Mouse (Mus musculus) spleen, adult 12 weeks (tissue): ENCODE data around the gene Dcakd.

Experiments used
- DNase-seq: peaks from one replicate; pipeline ENCODE4 v3.0.0; 2022; ENCODE audit warnings: low spot score

The Dcakd gene

DNA sequence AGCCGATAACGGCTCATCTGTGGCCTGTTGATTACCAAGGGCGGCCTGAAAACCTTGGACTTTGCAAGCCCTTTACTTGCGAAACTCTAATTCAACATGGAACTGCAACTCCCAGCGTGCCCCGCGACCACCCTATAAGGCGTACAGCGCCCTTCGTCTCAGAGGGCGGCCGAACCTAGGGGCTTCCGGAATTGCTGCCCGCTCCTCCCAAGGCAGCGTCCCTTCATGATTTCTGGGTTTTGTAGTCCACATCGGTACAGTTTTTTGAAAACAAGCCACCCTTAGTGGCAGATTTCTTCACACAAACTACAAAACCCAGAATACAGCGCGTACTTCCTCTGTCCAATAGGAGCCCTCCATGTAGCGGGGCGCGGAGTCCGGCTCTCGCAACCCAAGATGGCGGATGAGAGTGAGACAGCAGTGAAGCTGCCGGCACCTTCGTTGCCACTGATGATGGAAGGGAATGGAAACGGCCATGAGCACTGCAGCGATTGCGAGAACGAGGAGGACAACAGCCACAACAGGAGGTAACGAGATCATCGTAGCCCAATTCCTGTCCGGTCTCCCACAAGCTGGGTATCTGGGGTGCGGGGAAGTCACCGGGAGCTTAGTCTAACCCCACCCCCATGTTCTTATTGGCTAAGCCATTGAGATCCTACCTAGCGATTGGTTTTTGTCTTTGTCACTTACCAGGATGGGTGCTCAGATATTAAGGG lies at the start of gene Dcakd, which contains the start of gene Nmt1:
Gene Dcakd, minus strand, starts transcription at position 158 of the 716 bp plus-strand sequence.
Gene Nmt1, plus strand, starts transcription at position 15 of the 716 bp plus-strand sequence.
- DNase-seq, result peak; percentile 91

GRCm38 (mm10) chr11:103076581-103076980 lies 48.4 kb upstream of the Dcakd start:
- no peak for DNase-seq

- DNase-seq, result peak; percentile 59
These were observed 47.9 kb upstream of the Dcakd start for GRCm38 (mm10) chr11:103076010-103076409.

DNA sequence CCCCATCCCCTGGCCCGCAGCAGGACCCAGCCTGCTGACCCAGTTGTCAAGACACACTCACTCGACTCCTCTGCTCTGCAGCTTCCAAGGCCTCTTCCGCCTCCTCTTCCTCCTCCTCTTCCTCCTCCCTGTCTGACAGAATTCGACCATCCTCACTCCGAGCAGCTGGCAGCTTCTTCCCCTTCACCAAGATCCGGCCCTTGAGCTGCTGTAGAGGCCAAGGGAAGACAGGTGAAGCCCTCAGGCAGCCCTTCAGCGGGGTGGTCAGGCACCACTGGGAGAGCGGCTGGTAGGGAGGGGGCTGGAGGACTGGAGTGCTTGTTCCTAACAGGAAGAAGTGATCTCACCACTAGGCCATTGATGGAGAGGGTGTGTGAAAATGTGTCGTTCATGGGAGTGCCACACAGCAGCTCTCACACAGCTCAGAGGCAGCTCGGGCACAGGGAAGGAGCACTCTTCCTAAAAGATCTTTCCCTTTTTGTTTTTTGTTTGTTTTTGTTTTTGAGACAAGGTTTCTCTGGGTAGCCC lies 46.7 kb upstream of the Dcakd start:
- DNase-seq, result no peak

DNA sequence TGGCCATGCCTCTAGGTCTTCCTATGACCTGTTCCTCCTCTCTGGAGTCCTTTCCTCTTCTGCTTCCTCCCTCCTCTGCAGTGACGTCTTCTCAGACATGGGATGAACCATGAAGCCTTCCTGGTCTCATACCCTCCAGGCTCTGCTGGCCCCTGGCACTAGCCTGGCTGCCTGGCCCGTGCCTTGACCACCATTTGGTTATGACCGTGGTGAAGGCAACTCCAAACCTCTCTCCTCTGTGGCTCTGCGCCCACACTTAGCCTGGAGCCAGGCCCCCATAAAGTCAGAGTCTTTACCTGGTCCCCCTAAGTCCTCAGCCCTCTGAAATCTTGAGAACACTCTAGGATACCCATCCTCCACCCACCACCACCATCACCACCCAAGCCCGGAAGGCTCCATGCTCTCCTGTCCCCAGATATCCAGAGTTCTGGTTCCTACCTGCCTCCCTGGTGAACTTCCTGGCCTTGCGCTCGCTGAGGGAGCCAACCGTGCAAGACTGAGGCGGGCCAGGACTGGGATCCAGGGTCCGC lies 46.1 kb upstream of the Dcakd start:
- no peak for DNase-seq

DNA sequence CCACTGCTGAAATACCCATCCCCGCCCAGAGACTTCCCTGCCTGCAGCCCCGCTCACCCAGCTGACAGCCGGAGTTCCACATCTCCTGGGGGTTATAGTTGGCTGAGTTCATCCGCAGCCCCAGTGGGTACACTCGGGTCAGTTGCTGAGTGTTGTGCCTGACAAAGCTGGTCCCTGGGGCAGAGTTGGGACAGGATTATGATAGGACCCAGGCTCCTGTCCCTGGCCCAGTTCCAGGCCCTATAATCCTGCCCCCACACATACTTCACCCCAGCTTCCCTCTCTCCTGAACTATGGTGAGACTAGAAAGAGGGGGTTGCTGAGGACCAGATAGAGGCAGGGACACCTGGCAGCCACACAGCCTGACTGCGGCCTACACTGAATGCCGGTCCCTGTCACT lies 45.5 kb upstream of the Dcakd start:
- DNase-seq, result no peak

DNA sequence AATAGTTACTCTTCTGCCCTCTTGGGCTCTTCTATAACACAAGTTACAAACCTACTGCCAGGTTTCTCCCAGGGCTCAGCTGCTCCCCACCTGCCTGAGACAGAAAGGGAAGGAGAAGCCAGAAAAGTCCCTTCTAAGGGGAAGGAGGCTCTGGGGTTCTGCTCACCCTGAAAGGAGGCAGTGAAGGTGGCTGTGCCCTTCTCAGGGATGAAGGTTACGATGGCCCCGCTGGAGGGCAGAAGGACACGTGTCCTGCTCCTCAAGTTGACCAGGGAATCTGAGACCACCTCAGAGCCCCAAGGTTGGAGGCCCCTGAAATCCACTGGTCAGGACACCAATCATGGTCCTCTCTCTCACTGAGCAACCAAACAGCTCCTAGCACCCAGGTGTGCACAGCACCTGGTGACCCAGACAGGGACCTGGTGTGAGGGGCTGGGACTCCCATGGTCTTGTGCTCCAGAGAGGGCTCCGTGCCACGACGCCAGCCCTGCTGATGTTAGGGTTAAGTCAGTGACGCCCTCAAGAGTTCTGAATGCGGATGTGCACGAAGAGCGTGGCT lies 42.3 kb upstream of the Dcakd start:
- DNase-seq, result no peak

DNA sequence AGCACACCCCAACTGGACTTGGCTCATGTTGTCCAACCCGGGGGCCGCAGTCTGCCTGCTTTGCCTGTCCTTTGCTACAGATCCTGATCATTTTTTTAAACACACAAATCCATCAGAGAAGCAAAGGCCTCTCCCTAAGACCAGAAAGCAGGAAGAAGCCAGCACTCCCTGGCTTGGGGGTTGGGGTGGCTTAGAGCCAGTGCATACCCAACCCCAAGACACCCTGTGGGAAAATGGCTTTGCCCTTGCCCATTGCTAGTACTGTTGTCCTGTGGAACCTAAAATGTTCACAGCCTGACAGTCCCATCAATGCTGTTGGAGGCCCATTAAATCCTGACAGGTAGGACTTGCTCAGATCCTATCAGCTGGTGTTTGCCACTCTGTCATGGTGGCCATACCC lies 41.6 kb upstream of the Dcakd start:
- no peak for DNase-seq

DNA sequence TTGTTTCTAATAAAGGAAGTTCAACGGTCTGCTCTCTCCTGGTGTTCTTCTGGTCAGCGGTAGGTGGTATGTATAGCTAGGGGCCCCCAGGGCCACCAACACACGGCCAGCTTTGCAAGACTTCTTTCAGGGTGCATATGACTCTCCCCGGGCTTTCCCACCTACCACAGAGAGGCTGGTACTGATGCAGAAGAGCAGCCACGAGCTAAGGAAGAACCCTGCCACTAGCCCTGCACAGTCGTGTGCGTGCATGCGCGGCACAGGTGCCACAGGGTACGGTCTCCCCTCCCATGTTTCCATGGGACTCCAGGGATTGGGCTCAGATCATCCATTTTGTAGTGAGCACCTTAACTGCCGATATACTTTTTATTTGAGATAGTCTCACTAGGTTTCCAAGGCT lies 40.8 kb upstream of the Dcakd start:
- no peak for DNase-seq

- no peak for DNase-seq
These were observed 40.1 kb upstream of the Dcakd start for GRCm38 (mm10) chr11:103068272-103068671.

GRCm38 (mm10) chr11:103067457-103068001 lies 39.4 kb upstream of the Dcakd start:
- DNase-seq, result no peak

DNA sequence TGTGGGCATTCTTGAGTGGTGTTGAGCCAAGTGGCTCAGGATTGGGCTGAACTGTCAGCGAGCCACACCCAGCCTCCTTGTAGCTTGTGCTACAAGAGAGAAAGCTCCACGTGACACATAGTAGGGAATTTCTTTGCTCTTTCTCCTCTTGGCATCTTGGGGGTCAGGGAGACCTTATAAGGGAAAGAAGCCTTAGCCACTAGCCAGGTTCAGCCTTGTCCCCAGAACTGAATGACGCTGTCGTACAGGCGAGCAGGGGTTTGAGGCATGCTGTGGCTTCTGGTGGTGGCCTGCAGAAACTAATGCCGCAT lies 38.9 kb upstream of the Dcakd start:
- DNase-seq, result no peak

DNA sequence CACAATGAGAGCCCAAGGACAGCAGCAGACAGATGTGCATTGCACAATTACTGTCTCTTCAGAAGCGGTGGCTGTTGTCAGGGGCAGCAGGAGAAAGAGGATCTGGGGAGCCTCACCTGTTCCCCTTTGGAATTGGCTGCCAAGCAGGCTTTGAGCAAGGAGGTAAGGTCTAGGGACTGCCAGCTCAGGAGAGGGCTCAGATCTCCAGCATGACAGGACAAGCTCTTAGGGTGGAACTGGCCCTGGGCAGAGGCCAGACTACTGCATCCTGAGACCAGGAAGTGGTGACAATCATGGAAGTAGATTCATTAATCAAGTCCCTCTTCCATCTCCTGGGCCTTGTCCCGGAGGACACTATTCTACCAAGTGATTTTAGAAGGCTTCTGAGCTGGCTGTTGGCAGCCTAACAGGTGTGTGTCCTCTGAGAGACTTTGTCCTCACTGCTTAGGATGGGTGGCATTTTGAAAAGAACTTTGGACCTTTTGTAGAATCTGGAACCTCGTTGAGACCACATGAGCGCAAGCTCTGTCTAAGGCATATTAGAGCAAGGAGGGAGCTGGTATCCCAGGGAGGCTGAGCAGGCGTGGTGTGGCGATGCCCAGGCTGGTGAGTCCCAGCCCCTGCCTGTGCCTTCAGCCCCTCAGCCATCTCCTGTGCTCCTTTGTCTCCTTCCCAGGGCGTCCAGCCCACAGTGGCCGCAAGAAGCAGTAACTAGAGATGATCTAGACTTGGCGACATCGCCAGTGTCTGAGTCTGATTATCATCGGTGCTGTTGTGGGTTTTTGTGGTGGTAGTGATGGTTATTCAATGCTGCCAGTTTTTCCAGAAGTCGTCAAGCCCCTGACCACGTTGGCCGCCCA lies 38.3 kb upstream of the Dcakd start:
- no peak for DNase-seq

DNA sequence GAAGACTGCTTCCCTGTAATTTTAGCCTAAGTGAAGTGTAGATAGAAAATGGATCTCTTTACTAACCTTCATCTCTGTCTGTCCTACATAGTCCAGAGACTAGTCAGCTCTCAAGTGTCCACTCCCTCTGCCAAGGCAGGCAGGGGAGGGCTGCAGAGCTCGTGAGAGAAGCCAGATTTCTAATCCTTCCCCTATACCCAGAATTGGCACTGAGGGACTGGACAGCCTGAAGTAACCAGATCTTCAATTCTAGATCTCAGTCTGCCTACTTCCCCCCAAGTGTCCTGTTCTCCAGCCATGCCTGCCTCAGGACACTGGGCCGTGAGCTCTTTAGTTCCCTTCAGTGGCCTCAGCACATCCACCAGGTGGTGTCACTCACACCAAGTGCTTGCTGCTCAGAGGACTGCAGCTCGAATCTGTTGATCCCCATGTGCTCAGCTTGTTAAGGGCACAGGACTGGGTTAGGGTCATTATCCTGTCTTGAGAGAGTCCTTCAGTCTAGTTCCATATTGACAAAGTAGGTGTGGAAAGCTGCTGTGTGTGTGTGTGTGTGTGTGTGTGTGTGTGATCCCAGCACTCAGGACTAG lies 30.5 kb upstream of the Dcakd start:
- no peak for DNase-seq

- DNase-seq, result no peak
These were observed 28.5 kb upstream of the Dcakd start for GRCm38 (mm10) chr11:103056636-103057035.

GRCm38 (mm10) chr11:103054798-103055197 lies 26.7 kb upstream of the Dcakd start:
- peak; percentile 56 for DNase-seq

DNA sequence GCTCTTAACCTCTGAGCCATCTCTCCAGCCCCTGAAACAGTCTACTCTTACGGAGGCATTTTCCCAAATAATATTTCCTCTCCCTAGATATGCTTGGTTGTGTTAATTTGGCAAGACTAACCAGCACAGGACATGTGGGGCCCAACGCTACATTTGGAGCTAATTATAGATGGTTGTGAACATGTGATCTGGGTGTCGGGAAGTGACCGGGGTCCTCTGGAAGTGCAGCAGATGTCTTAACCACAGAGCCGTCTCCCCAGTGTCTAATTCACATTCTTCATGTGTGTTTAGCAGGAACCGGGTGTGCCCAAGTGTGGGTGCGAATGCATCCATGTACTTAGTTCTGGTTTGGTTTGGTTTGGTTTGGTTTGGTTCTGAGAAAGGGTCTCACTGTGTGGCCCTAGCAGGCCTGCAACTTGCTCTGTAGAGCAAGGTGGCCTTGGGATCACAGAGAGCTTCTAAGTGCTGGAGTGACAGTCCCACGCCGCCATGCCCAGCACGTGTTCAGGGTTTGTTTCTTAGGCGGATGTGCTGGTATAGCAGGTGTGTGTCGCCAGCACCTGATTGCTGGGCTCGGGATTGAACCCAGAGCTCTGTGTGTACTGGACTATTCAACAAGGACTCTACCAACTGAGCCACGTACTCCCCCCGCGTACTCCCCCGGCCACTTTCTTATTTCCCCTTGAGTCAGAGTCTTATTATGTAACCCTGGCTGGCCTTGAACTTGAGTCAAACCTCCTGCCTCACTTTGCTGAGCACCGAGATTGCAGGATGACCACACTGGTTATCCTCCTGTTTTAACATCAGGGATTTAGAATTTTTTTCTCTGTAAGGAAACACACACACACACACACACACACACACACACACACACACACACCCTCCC lies 25.3 kb upstream of the Dcakd start:
- DNase-seq, result no peak

DNA sequence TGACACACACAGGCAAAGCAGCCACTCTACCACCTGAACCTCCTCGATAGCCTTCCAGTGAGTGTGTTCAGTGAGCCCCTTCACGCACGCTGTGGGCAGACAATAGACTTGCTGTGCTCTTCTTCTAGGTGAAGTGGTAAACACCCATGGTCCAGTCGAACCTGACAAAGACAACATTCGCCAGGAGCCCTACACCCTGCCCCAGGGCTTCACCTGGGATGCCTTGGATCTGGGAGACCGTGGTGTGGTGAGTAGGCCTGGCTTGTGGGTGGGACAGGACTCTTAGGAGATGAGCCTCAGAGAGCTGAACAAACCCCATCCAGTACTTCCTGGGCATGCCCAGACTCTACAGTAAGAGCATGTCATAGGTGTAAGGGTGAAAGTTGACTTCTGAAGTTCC lies 23.9 kb upstream of the Dcakd start:
- no peak for DNase-seq

DNA sequence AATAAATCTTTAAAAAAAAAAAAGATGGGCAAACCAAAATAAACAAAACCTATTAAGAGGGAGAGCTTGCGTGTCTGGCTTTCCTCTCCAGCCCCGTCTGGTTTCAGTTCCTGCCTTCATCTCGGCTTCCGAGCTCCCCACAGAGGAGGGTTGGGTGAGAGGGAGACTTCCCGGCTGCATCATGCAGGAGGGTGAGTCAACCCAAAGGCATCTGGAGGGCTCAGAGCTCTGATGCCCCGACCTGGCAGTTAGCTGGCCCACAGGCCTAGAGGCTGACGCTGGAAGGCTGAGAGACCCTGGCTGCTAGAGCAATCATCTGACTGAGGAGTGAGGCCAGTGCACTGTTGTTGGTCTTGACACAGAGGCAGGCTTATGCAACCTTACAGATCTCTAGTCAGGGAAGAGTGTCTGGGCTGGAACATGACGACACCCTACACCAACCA lies 23.1 kb upstream of the Dcakd start:
- no peak for DNase-seq

DNA sequence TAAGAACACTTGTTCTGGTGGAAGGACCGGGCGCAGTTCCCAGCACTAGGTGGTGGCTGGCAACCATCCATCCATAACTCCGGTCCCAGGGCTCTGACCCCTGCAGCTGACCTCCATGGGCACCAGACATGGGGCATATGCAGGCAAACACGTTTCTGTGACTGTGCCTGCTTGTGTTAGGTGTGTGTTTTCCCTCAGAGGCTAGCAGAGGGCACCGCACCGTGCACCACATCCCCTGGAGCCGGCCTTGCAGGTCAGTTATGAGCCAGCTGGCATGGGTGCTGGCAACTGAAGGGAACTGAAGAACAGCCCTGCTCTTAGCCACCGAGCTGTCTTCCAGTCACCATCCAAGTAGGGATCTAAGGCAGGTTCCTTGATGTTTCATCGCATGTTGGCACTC lies 22.0 kb upstream of the Dcakd start:
- no peak for DNase-seq

DNA sequence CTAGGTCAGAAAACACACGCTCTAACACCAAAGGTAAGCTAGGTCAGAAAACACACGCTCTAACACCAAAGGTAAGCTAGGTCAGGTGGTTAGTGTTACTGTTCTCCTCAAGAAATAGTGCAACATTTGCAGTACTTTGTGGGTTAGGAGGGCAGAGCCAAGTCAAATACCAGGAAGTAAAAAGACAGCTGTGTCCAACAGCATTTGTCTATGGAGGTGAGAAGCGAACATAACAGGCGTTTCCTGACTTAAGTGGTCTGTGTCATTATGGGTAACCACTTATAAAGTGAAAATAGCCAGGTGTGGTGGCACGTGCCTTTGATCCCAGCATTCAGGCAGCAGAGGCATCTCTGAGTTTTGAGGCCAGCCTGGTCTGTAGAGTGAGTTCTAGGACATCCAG lies 21.5 kb upstream of the Dcakd start:
- DNase-seq, result no peak
